Mouse (Mus musculus) lung, postnatal 36 days (tissue): Measurements from ENCODE around the gene Fank1.

ENCODE experiments used
- DNase-seq: peaks from one replicate; pipeline ENCODE4 v3.0.0; 2022; ENCODE audit warnings: mixed read lengths

Gene Fank1

GRCm38 (mm10) chr7:133839546-133839945 lies 62.9 kb downstream of the Fank1 start:
- no peak for DNase-seq

DNA sequence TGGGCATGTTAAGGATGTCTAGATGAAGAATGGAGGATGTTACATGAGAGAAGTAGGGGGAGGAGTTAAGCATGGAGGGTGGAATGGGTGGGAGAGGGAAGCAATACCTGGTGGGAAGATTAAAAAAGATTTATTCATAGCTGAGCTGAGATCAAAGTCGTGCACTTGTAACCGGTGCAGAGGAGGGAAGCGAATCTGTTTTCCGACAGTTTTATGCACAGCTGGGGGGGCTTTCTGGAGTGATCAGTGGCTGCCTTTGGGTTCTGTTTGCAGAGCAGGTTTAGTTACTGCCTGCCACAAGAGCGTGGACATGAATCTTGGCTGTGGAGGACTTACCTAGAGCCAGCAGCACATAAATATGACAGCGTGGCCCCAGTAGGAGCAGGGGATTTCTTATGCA lies 65.4 kb downstream of the Fank1 start:
- DNase-seq: no peak

DNA sequence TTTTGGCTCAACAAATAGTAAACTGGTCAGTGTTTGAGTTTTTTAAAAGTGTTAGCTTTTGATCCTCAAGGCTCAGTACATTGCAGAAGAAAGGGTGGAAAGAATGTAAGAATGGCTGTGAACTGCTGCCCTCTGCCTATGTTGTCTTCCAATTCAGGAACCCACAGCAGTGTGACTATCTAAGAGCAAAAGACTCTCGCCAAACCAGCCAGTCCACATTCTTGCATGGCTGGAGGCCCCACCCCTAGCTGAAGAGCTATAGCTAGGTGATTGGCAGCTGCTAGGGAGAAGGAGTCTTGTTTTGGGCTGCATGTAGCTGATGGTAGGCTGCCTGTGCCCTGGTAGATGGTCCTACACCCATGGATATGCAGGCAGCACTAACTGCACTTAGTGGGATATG lies 70.5 kb downstream of the Fank1 start:
- DNase-seq: peak; percentile 74

DNA sequence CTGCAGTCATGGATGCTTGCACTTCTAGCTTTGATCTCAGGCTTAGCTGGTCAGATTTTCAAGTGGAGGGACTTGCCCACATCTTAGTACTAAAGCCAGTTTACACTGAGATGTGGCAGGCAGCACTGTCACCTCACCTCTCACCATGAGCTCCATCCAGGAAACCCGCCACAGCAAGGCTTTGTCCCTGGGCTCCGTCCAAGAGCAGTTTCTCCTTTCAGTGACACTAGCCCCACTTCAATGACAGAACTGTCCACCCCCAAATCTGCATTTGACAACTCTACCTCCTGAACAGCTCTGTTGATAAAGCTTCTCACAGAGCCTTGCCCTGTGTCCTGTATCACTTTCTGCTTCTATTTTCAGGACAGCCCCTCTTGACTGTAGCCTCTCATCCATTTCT lies 71.5 kb downstream of the Fank1 start:
- no peak for DNase-seq

GRCm38 (mm10) chr7:133850735-133851134 lies 74.1 kb downstream of the Fank1 start:
- peak; percentile 8 for DNase-seq

DNA sequence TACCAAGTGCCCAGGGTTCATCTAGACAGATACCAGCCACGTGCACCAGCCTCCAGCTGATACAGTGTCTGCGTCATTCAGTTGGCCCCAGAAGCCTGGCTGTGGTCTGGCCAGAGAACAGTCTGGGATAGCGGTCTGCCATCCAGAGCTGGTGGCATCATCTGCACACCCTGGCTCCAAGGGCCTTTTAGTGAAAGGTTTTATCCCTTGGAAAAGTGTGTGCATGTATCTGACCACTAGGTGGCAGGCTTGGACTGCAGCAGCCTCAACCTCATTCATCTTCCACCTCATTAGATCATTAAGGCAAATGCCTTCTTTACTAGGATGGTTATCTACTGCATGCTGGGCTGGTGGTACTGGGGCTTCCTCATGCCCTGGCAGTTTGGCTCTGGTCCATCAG lies 79.6 kb downstream of the Fank1 start:
- DNase-seq: peak; percentile 81

- DNase-seq: no peak
These were observed 81.8 kb downstream of the Fank1 start for GRCm38 (mm10) chr7:133858506-133858905.

GRCm38 (mm10) chr7:133859548-133859947 lies 82.9 kb downstream of the Fank1 start:
- no peak for DNase-seq

- DNase-seq: no peak
These were observed 85.6 kb downstream of the Fank1 start for GRCm38 (mm10) chr7:133862233-133862632.

DNA sequence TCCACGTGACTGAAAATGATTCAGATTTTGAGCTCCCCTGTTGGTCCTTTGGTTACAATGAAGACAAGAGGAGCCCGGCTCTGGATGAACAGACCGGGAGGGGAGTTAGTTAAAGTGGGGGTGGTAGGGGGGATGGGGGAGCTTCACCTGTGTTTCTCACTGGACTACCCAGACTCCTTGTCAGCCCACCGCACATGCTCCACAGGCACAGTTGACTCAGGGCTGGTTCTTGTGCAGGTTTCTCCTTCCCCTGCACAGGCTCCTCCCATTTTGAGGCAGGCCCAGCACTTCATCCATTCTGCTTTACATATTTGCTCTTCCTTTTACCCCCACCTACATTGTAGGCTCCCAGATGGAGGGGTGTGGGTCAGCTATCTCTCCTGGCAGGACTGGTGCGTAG lies 86.1 kb downstream of the Fank1 start:
- DNase-seq: no peak

DNA sequence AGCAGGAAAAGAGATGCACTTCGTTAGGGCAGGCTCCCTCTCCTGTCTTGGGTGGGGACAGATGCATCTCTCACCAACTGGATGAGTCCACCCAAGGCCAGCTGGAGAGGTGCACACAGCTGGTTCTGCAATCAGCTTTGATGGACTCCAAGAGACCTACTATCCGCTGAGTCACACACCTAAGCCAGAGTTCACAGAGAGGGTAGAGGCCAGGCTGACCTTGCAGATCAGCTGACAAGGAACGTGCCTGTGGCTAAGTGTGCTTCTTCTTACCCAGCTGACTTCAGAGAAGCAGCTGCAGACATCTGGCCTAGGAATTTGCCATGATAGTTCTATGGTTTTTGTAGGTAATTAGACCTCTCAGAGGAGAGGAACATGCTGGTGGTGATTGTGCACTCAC lies 86.5 kb downstream of the Fank1 start:
- DNase-seq: no peak

GRCm38 (mm10) chr7:133863684-133864083 lies 87.0 kb downstream of the Fank1 start:
- no peak for DNase-seq

DNA sequence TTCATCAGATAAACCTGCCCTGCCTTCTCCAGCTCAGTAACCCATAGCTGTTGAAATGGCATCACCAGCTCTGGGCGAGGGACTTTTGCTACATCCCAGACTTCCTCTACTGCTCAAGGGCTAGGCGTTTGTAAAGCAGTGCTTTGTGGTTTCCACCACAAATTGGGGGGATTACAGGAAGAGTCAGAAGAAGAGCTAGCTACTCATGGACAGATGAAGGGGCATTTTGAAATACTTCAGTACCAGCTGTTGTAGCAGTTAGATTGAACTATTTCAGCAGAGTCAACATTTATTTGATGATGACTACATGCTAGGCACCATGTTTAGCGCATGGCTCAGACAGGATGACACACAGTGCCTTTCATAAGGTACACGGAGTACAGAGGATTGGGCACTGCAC lies 93.6 kb downstream of the Fank1 start:
- no peak for DNase-seq

DNA sequence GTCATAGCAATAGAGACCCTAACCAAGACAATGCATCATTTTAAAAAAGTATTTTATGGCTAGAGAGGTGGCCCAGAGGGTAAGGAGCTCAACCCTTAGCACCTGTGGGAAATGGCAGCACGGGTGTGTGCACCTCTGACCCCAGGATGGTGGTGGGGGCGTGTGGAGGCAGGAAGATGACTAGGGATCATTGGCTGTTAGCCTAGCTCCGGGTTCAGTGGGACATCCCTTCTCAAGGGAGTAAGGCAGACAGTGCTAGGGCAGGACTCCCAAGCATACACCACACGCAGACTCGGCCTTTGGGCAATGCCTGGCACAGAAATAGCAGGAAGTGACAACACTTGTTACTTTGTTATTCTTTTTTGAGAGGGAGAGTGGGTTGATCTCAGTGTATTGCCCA lies 96.0 kb downstream of the Fank1 start:
- no peak for DNase-seq

GRCm38 (mm10) chr7:133876139-133876538 lies 99.5 kb downstream of the Fank1 start:
- DNase-seq: no peak

DNA sequence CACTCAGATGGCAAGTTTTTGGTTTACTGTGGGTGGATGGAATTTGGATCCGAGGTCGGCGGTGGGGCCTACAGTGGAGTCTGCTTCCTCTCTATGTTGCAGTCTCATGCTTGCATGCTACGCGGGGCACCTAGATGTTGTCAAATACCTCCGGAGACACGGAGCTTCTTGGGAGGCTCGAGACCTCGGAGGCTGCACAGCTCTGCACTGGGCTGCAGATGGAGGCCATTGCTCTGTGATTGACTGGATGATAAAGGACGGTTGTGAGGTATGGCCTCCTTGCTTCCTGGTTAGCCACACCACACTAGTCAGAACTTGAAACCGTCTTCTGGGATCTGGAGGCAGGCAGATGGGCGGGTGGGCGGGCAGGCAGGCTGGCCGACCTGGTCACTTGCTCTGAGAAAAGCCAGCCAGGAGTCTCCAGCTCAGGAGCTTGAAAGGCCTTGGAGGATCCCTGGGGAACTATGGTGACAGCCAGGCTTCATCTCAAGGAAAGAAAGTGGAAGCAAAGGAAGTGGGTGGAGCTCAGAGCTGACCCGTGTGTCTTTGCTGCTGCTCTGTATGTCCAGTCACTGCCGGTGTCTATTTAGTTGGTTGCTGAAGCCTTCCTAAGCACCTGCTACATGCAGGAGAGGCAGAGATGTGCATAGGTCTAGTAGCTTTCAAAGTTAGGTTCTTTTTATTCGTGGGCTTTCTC lies 100.1 kb downstream of the Fank1 start:
- no peak for DNase-seq

- DNase-seq: no peak
These were observed 103.1 kb downstream of the Fank1 start for GRCm38 (mm10) chr7:133879761-133880160.

DNA sequence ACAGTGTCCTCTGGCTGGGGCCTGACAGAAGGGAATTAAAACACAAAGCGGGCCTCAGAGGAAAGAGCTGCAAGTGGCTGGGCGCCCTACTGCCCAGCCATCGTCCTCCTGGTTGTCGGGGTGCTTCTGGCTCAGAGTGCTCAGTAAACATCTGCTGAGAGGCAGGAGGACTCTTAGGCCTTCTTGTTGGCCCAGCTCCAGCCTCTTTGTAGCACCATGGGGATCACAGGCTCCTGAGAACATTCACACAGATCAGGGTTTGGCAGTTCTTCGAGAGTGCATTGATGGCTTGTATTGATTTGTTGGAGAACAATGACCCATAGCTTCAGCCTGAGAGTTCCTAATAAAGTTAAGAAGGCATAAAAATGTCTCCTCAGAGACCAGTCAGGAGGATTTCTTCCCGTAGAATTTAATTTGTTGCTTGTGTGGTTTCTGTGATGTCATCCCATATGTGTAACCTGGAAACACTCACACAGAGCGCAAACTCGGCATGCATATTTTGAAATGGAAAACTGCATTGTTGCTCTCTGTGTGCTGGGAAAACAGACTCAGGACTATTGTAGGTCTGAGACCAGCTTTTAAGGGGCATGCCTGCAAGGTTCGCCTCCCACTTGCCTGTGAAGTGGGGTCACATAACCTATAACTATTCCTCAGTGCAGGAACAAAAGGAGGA lies 108.2 kb downstream of the Fank1 start:
- DNase-seq: peak; percentile 77

DNA sequence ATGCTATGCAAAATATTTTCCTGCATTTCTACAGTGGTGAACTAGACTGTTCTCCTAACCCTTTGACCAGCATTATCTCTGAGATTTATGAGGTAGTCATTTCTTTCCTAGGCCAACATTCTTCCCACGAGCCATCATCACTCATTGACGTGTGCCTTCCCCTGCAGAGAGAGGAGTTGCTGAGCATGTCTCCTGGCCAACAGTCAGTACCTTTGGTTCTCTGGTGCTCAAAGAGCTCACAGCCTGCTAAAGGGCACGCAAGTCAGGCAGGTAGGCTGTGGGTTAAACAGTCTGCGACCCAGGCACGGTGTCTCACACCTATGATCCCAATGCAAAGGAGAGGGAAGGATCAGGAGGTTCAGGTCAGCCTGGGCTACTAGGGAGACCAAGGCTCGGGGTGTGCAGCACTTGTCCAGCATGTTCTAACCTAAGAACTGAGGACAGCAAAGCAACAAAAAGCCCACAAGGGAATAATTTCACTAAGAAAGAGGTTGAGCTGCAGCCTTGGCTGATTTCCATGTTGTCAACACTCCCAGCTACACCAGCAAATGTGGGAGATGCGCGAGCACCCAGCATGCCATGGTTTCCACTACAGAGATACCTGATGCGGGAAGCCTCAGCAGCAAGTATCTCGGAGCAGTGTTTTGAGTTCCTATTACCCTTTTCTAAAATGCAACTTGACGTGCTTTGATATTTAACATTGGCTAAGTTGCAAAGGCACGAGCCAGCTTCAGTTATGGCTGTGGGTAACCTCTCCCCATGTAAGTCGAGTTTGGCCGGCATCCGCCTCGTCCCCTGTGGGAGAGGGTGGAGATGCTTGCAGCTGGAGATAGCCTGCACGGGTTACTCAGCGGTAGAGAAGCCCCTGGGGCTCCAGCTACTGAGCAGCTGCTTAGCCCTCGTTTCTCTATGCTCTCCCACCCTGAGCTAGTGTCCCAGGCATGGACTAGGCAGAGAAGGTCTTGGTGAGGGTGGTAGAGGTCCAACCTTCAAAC lies 112.6 kb downstream of the Fank1 start:
- no peak for DNase-seq

GRCm38 (mm10) chr7:133889986-133890385 lies 113.3 kb downstream of the Fank1 start:
- no peak for DNase-seq

GRCm38 (mm10) chr7:133891298-133891697 lies 114.6 kb downstream of the Fank1 start:
- DNase-seq: peak; percentile 19

GRCm38 (mm10) chr7:133891796-133892195 lies 115.1 kb downstream of the Fank1 start:
- DNase-seq: no peak

DNA sequence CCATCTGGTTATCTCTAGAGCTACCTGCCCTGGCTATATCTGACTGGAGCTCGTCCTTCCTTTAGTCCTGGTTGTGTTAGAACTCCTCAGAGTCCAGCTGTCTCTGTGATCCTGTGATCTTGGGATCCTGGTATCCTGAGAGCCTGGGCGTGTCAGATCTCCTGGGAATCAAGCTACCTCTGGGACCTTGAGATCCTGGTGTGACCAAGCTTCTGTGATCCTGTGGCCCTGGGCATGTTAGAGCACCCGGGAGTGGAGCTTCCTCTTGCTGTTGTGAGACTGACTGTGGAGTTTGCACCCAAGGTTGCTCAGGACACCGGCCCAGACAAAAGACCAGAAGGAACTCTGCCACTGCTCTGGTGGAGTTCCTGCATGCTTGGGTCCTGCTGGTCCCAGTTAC lies 122.7 kb downstream of the Fank1 start:
- DNase-seq: no peak

GRCm38 (mm10) chr7:133908966-133909365 lies 132.3 kb downstream of the Fank1 start:
- no peak for DNase-seq
